Mouse (Mus musculus) retina, adult 2 months (tissue): Measurements from ENCODE around the gene Pla2g15.

Experiments used
- DNase-seq: peaks from one replicate; pipeline ENCODE4 v3.0.0-alpha.2; 2012; ENCODE audit warnings: low read depth, low spot score

Gene Pla2g15

DNA sequence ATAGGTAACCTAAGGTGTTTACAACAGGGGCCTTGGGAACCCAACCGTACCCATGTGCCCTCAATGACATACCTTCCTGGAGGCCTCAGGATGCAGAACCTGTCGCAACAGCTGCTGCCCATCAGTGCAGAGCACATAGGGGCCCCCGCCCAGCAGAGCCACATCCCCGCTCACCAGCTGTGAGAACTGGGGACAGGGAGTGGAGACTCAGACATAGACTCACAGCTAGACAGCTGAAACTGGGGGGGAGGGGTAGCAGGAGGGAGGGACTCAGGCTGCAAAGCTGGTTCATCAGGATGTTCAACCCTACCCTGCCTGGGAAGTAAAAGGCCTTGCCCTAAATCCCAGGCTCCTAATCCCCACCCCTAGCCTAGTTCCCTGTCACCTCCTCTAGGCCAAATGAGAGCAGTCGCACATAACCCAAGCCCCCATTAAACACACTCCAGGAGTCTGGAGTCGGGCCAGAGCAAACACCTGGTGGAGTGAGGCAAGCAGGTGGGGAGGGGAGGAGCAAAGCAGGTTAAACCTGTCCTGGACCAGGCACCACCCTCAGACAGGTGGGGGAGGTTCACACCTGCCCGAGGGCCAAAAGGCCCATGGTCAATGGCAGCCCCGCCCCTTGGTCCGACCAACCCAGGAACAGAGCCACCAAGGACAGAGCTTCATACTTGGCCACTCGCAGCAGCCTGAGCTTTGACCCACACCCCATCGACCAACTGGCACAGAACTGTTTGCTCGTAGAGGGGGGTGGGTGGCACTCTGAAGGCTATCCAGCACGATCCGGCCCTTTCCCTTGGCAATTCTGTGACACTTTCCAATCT, 15.2 kb upstream of the Pla2g15 start:
- no peak for DNase-seq

DNA sequence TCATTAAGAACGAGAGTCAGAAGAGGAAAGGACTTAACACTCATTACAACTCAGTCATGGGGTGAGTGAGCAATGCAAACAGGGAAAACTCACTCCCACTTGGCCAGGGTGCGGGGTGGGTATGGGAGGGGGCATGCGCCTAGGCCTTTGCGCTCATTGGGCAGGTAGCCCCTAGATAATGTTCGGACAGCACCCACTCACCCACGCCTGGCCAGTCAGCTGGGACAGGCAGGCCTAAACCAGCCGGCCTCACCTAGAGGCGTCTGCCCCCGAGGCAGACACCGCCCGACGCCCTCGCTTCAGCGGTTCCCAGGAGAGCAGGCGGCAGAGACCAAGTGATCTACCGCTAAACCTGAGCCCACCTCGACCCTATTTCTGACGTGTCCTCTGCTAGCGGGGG, 14.5 kb upstream of the Pla2g15 start:
- no peak for DNase-seq

DNA sequence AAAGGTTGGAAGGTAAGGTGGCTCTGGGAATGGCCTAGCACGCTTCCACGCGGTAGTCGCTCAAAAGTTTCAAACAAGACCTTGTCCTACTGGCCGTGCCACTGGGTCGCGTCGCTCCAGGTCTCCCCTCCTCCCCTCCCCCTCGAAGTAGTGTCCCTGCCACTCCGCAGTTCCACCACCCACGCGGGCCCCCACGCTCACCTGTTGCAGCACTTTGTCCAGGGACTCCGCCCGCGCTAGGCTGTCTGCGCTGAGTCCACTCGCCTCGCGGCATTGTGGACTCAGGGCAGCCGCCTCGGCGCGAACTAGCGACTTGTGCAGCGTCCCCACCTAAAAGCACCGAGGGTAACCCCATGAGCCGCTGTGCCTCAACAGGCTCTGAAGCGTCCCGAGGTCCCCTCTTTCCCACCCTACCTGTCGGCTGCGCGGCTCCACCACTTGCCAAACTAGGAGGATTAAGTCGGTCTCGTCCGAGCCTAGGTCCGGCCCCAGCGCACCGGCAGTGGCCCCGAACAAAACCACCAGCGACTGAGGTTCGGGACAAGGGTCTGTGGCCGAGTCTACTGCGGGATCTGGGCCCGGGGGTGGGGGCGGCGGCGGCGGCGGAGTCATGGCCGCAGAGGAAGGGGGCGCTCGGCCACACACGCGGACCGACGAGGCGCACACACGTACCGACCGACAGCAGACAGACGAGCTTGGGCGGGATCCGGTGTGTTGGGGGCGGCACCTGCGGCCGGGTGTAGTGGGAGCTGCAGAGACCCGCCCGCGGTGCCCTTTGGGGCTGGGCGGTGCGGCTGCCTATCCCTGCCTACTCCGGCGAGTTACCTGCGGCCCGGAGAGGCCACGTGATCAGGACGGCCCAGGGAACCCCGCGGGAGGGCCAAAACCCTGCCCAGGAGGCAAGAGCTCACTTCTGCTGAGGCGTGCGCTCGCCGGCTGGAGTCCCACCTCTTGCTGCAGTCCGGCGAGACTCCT, 13.8 kb upstream of the Pla2g15 start, which contains the start of gene Esrp2:
Gene Esrp2, minus strand, starts transcription at position 819 of the 975 bp plus-strand sequence.
- no peak for DNase-seq

DNA sequence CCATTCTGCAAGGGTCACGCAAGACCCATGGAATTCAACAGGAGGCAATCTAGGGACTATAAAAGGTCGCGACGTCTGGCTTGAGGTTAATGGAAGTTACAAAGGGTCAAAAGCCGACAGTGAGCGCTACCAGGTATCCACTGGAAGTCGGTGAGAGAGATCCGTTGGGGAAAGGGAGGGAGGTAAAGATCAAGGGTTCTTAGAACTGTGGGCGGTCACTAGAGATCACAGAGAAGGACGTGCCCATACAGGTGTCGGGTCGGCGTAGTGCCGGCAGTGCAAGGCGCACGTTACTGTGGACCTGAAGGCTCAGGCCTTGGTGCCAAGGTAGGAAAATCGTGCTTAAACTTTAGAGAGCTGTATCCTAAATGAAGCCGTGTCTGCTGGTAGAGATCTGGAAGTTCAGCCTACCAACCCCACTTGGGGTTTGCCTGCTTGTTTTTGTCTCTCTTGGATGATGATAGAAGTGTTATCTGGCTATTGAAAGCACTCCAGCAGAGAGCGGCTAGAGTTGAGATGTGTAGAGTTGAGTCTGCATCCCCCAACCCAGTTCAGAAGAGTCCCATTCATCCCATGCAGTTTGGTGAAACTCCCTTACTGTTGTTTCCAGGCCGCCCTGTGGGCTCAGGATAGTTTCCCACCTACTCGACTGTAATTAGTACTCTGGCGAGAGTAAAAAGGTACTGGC, 12.8 kb upstream of the Pla2g15 start:
- DNase-seq = no peak

DNA sequence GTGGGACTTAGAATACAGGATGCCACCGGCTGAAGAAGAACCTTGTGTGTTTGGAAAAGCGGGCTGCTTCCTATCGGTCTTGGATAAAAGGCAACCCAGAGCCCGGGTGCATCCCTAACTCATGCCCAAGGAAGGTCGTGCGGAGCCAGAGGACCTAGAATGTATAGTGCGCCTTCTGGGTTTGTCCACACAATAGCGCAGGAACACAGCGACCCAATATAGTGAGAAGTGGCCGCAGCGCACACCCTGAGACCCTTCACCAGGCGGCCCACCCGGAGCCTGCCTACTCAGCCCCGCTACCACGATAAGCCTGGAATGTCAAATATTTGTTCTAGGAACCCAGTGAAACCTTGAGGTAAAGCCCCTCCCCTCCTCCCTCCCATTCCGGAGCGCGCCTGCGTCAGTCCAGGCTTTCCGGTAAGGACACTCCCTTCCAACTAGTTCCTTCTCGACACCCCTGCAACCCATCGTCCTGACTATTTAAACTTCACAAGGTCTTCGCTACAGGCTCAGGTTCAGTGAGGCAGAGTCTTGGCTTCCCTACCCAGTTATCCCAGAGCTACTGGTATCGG, 12.2 kb upstream of the Pla2g15 start:
- DNase-seq = no peak

DNA sequence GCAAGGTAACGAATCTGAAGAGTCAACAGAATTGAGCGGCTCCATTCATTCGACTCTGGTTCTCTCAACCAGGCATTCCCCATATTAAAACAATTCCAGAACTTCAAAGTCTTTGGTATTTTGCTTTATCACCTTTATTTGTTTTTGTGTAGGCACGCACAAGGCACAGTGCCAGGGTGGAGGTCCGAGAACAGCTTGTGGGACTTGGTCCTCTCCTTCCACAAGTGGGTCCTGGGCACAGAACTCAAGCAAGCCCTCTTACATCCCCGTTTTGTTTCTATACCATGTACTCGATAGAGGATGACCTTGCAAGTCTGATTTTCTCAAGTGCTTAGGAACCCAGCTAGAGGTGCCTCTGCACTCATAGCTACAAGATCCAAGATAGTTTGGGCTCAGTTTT, 11.6 kb upstream of the Pla2g15 start:
- no peak for DNase-seq

DNA sequence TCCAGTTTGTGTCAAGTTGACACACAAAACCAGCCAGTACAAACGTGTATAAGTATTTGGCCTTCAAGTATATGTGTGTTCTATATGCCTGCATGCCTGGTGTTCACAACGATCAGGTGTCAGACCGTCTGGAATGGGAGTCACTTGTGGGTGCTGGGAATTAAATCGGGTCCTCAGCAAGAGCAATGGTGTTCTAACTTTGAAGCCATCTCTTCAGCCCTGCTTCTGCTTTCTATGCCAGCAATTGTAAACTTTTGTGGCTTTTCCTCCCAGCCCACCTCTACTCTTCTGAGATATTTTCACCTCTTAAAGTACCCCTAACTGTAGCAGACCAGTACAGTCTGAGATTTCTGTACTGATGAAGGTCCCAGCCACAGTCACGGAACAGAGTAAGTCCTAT, 10.0 kb upstream of the Pla2g15 start:
- DNase-seq = no peak

DNA sequence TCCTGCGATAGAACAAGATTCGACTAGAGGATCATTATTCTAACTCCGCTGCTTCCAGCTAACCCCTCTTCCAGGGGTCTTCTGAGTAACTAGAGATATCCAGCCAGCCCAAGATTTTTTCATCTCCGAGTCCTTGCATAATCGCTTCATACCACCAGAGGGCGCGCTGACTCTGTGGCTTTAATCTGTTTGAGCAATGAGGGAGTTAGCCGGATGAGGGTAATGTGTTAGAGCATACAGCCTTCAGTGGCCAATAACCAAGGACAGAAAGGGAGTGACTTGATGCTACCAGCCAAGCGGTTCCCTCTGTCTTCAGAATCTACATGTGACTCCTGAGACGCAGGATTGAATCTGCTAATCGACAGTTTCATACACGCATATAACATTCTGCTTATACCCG, 9.4 kb upstream of the Pla2g15 start:
- DNase-seq = peak; percentile 70

DNA sequence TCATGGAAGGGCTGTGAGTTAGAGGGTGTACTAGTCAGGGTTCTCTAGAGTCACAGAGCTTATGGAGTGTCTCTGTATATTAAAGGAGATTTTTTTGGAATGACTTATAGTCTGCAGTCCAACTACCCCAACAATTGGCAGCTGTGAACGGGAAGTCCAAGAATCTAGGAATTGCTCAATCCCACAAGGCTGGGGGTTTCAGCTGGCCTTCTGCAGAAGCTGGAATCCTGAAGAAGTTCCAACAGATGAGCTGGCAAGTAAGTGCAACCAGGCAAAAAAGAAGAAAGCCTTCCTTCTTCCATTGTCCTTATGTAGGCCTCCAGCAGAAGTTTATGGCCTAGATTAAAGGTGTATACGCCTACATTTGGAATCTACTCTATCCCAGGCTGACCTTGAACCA, 4.9 kb upstream of the Pla2g15 start:
- no peak for DNase-seq

DNA sequence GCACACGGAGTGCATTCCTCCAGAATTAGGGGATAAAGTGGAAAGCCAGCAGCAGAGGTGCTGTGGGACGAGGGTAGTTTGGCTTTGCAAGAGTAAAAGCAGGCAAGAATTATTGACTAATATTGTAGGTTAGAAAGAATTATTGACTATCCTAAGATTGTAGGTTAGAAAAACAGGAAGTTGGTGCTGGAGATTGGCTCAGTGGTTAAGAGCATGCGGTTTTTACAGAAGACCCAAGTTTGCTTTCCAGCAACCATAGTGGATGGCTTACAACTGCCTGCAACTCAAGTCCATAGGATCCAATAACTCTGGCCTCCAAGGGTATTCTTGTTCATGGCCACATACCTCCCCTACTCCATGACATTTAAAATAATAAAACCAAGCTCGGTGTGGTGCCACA, 4.2 kb upstream of the Pla2g15 start:
- DNase-seq = no peak

DNA sequence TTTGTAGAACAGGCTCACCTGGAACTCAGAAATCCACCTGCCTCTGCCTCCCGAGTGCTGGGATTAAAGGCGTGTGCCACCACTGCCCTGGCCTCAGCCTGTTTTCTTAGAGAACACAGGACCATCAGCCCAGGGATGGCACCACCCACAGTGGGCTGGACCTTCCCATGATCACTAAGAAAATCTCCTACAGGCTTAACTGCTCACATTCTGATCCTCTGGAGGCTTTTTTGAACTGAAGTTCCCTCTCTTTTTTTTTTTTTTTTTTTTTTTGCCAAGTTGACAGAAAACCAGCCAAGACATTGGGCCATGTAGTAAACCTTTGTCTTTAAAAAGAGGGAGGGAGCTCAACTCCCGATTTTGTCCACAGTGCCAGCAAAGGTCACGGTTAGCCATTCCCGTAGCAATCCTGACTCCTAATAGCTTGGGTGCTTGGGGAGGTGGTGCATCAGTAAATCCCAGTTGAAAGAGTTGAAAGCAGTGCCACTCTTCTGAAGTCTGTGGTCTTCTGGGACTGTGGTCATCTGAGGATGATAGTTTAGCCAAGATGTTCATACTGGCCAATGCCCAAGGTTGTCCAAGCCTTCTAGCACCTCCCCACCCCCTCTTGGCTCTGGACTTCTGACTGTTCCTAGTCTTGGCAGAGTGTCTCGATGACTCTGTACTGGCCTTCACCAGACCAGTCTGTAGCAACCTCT, 2.2 kb upstream of the Pla2g15 start:
- no peak for DNase-seq

DNA sequence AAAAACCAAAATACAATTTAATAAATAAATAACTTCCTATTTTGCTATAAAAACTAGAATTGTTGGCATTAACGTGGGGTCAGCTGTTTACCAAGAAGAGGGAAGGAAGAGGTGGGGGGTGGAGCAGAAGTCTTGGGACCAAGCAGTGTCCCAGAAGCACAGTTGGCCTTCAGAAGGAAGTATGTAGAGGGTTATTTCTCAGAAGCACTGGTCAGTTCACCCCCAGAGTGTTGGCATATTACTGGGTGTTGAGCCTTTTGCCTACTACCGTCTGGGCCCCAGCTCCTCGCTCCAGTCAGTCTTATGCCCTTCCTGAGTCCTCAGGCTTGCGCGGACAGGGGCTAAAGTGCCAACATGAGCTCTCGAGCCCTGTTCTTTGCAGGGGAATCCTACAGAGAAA, 1.2 kb upstream of the Pla2g15 start:
- no peak for DNase-seq

DNA sequence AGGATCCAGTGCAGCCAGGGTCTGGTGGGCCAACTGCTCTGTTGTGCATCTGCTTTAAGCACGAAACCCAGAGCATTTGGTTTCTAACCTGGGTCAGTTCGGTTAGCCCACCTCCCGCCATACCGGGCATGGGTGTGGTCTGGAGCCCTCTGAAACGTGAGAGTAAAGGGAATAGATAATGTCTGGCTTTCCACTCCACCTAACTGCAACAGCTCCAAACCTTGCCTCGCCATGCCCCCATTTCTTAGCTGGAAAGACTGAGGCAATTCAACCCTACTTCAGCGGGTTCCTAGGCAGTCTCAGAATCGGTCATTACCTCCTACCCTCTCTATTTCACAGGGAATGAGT, 428 bp downstream of the Pla2g15 start:
- no peak for DNase-seq

DNA sequence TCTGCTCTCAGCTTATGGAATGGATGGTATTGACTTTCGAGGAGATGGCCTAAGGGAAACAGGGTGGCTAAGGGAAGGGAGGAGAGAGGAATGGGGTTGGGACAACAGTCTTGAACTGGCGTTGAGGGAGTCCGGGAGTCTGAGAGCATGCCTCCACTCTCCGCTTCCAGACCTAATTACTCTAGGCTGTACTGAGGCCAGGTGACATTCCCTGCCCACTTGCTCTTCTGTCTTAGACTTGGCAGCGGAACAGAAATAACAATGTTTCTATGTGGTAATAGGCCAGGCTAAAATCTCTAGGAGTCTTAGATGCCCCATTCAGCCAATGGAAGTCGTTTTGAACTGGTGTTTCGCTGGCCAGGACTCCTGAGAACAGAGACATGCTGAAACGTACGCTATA, 842 bp downstream of the Pla2g15 start:
- DNase-seq = no peak

DNA sequence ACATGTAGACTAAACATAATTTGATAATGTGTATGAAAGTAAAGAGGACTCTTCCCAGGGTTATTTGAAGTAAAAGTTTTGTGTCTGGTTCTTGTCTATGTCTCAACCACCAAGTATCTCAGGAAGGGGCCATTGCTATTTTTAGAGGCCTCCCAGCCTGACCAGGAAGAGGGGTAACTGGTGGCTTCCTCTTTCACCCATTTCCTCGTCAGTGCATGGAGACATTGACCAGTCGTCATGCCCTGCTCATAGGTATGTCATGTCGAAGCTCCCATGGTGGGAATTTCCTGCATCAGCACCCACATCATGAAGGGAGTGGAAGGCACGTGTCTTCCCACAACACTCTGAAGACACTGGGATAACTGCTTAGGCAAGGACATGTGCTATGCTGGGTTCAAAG, 2.7 kb downstream of the Pla2g15 start:
- no peak for DNase-seq

DNA sequence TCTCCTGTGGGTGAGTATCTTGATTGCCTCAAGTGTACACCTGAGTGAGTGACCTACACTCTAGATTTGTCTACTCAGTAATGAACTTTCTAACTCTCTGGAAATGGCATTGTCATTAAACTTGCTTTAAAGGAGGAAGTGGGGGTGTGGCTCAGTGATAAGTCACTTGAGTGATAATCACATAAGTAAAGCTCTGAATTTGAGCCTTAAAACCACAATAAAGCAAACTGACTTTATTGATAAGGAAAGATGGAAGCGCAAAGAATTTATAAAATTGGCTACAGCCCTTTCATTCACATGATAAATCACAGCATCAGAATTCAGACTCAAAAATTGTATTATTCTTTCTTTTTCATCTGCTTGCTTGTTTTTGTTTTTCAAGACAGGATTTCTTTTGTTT, 7.2 kb downstream of the Pla2g15 start:
- no peak for DNase-seq

DNA sequence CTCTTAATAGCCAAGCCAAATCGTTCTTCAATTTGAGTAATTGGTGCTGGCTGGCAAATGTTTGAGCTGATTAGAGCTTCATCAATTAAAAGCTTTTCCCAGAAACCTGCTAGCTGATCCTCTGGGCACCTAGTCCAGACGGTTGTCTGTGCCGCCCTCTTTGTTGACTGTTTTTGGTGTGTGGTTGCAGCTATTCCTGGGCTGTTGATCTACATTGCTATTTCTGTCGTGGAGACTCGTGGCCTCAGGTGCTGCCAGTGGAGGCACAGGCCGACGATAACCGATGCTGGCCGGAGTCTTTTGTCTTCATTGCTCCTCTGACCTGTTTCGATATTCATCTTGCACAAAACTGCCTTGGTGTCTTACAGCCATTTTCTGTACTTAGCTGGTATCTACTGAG, 8.2 kb downstream of the Pla2g15 start:
- DNase-seq = no peak

DNA sequence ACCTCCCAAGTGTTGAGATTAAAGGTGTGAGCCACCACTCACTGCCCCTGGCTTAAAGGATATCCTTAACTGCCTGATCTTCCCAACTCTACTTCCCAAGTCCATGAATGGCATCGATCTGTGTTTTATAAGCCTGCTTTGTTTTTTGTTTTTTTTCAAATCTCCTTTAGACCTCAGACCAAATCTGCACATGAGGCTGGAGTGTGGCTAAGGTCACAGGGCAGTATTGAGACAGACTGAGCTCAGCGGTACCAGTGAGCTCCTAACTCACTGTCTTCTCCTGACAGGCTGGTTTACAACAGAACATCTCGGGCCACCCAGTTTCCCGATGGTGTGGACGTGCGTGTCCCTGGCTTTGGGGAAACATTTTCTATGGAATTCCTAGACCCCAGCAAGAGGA, 9.7 kb downstream of the Pla2g15 start:
- DNase-seq = no peak

DNA sequence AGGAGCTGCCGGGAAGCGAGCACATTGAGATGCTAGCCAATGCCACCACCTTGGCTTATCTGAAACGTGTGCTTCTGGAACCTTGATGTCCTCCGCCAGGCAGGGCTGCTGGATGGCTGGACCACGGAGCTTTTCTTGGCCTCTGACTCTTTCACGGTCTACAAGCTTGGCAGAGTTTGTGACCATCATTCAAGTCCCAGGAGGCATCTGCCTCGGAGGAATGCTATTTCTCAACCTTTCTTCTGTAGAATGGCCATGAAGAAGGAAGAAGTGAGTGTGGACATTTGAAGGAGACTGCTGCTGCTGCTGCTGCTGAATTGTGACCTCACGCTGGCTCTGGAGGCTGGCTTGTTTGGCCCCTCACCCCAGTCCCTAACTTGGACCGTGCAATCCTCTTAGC, 13.1 kb downstream of the Pla2g15 start:
- no peak for DNase-seq

DNA sequence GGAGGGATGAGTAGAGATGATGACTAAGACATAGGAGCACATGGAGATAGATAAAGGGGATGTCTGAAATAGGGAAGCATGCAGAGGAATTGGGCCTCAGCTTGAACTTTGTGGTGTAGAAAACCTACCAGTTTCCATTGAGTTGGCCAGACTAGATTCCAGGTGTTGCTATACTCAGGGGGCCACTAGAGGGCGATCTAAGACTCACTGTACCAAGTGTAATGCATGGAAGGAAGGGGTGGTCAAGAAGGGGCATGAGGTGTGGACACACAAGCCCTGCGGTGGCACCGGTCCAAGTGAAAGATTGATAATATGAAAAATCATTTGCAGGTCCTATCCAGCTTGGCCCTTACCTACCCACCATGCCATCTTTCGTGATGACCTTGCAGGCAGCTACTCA, 15.3 kb downstream of the Pla2g15 start:
- DNase-seq = no peak

DNA sequence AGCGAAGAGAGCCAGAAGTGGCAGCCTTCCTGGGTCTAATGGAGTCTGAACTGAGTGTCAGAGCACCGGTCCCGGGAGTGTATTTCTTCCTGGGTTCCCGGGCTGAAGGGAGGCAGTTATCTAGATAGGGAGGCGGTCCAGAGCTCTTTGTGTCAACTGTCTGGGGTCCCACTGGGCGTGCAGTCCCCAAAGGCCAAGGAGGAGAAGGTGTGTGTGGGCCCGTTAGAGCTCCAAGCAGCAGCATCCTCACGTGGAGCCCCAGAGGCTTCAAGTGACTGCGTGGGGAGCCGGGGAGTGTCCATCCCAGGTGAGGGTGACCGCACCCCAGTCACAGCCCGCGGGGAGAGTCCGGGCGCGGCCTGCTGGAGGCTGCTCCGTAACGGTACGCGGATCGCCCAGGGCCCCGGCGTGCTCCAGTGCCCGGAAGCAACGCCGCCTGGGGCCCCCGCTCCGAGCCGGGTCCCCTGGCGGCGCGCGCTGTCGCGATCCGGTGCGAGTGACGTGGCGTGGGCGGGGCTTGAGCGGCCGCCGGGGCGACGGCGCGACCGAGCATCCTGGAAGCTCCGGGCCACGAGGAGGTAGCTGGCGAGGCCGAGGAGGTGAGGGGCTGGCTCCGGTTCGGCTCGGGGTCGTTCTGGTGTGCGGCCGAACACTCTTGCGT, 18.3 kb downstream of the Pla2g15 start, which contains the start of gene Slc7a6:
Gene Slc7a6, plus strand, starts transcription at position 502 of the 661 bp plus-strand sequence.
- DNase-seq = peak; percentile 70
